Mouse (Mus musculus) B cell, adult (primary cell): ENCODE measurements around the gene Rgs16. TPM values are rescaled to one million over a fixed set of nuclear protein-coding genes. Genes with fewer than 3 reads are reported as not detected.

Source experiments
- total RNA-seq: library from RNA; stranded (reverse); gene quantifications from 4 replicates; pipeline ENCODE4 v1.2.4, GENCODE M21; 2023; ENCODE audit not compliant: inconsistent age

Rgs16 gene
- 7.9 to 8.6 TPM (median 8.3 TPM) in 4 replicates for total RNA-seq

DNA sequence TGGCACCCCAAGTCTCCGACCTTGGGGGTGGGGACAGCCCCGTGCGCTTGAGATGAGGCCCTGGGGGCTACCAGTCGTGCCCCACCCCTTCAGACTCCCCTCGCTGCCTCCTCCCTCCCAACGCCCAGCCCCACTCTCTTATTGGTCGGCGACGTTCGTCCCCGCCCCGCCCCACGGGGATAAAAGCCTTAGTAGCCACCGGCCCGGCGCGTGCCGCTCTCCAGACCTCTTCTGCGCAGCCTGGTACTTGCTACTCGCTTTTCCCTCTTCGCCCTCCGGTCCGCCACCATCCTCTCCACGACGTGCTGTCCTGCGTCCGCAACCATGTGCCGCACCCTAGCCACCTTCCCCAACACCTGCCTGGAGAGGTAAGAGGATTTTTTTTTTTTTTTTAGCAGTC is at the start of gene Rgs16:
Gene Rgs16, plus strand, starts transcription at position 205 of the 400 bp plus-strand sequence.

GRCm38 (mm10) chr1:153749211-153749801 is 9.2 kb downstream of the Rgs16 start, which contains the start of gene Rnasel:
Rnasel (plus strand) TSS chr1:153749426.

Other genes with a start within 250 kb of the Rgs16 start
- 0.35 to 0.54 TPM in 2 of 4 replicates, not detected in the others for gene Npl, start 190.3 kb upstream of the Rgs16 start, total RNA-seq
- not detected in 4 replicates for gene Rgs8, start 87.3 kb upstream of the Rgs16 start, total RNA-seq
- 11.6 to 15.3 TPM (median 14.0 TPM) in 4 replicates for gene Rnasel, start 9.1 kb downstream of the Rgs16 start, total RNA-seq
- gene Rgsl1, start 103.8 kb downstream of the Rgs16 start, total RNA-seq: not detected in 4 replicates
- not detected in 4 replicates for gene Teddm1b, start 134.0 kb downstream of the Rgs16 start, total RNA-seq
- not detected in 4 replicates for gene Teddm1a, start 151.4 kb downstream of the Rgs16 start, total RNA-seq
- 128 to 146 TPM (median 139 TPM) in 4 replicates for gene Glul, start 159.6 kb downstream of the Rgs16 start, total RNA-seq
- 0.42 to 0.84 TPM (median 0.61 TPM) in 4 replicates for gene Teddm2, start 159.9 kb downstream of the Rgs16 start, total RNA-seq